Mouse (Mus musculus): Measurements from ENCODE around the gene Traf4.

The Traf4 gene

GRCm38 (mm10) chr11:78170306-78170705, 4.9 kb upstream of the Traf4 start:
- in situ Hi-C loops (cut with MboI; ENCODE audit: low pct_unique_long_range_greater_than_20kb in 1 of 2, low sequenced_read_pairs in 2 of 2, unreplicated experiment in 1 of 2) = no loop called here

GRCm38 (mm10) chr11:78168541-78169468, 3.4 kb upstream of the Traf4 start:
- in situ Hi-C loops (cut with MboI; ENCODE audit: low pct_unique_long_range_greater_than_20kb in 1 of 2, low sequenced_read_pairs in 2 of 2, unreplicated experiment in 1 of 2) = no loop called here

GRCm38 (mm10) chr11:78167257-78167959, 2.0 kb upstream of the Traf4 start:
- in situ Hi-C loops (cut with MboI; ENCODE audit: low pct_unique_long_range_greater_than_20kb in 1 of 2, low sequenced_read_pairs in 2 of 2, unreplicated experiment in 1 of 2) = no loop called here

GRCm38 (mm10) chr11:78166640-78167039, 1.3 kb upstream of the Traf4 start:
- in situ Hi-C loops (cut with MboI; ENCODE audit: low pct_unique_long_range_greater_than_20kb in 1 of 2, low sequenced_read_pairs in 2 of 2, unreplicated experiment in 1 of 2) = no loop called here

- in situ Hi-C loops (cut with MboI; ENCODE audit: low pct_unique_long_range_greater_than_20kb in 1 of 2, low sequenced_read_pairs in 2 of 2, unreplicated experiment in 1 of 2) = no loop called here
These were observed 772 bp upstream of the Traf4 start for GRCm38 (mm10) chr11:78166161-78166560.

GRCm38 (mm10) chr11:78165761-78166109, 346 bp upstream of the Traf4 start:
- in situ Hi-C loops (cut with MboI; ENCODE audit: low pct_unique_long_range_greater_than_20kb in 1 of 2, low sequenced_read_pairs in 2 of 2, unreplicated experiment in 1 of 2) = no loop called here

GRCm38 (mm10) chr11:78164604-78164923, 825 bp downstream of the Traf4 start:
- in situ Hi-C loops (cut with MboI; ENCODE audit: low pct_unique_long_range_greater_than_20kb in 1 of 2, low sequenced_read_pairs in 2 of 2, unreplicated experiment in 1 of 2) = no loop called here

- in situ Hi-C loops (cut with MboI; ENCODE audit: low pct_unique_long_range_greater_than_20kb in 1 of 2, low sequenced_read_pairs in 2 of 2, unreplicated experiment in 1 of 2) = no loop called here
These were observed 1.4 kb downstream of the Traf4 start for GRCm38 (mm10) chr11:78163681-78164603.

- in situ Hi-C loops (cut with MboI; ENCODE audit: low pct_unique_long_range_greater_than_20kb in 1 of 2, low sequenced_read_pairs in 2 of 2, unreplicated experiment in 1 of 2) = no loop called here
These were observed 2.3 kb downstream of the Traf4 start for GRCm38 (mm10) chr11:78163045-78163444.

GRCm38 (mm10) chr11:78162504-78162903, 2.9 kb downstream of the Traf4 start:
- in situ Hi-C loops (cut with MboI; ENCODE audit: low pct_unique_long_range_greater_than_20kb in 1 of 2, low sequenced_read_pairs in 2 of 2, unreplicated experiment in 1 of 2) = no loop called here

- in situ Hi-C loops (cut with MboI; ENCODE audit: low pct_unique_long_range_greater_than_20kb in 1 of 2, low sequenced_read_pairs in 2 of 2, unreplicated experiment in 1 of 2) = no loop called here
These were observed 3.4 kb downstream of the Traf4 start for GRCm38 (mm10) chr11:78161968-78162367.

GRCm38 (mm10) chr11:78161169-78161568, 4.2 kb downstream of the Traf4 start:
- in situ Hi-C loops (cut with MboI; ENCODE audit: low pct_unique_long_range_greater_than_20kb in 1 of 2, low sequenced_read_pairs in 2 of 2, unreplicated experiment in 1 of 2) = no loop called here

- in situ Hi-C loops (cut with MboI; ENCODE audit: low pct_unique_long_range_greater_than_20kb in 1 of 2, low sequenced_read_pairs in 2 of 2, unreplicated experiment in 1 of 2) = no loop called here
These were observed 4.7 kb downstream of the Traf4 start for GRCm38 (mm10) chr11:78160675-78161074.

GRCm38 (mm10) chr11:78160171-78160570, 5.2 kb downstream of the Traf4 start:
- in situ Hi-C loops (cut with MboI; ENCODE audit: low pct_unique_long_range_greater_than_20kb in 1 of 2, low sequenced_read_pairs in 2 of 2, unreplicated experiment in 1 of 2) = no loop called here

GRCm38 (mm10) chr11:78159557-78159956, 5.8 kb downstream of the Traf4 start:
- in situ Hi-C loops (cut with MboI; ENCODE audit: low pct_unique_long_range_greater_than_20kb in 1 of 2, low sequenced_read_pairs in 2 of 2, unreplicated experiment in 1 of 2) = no loop called here

GRCm38 (mm10) chr11:78159096-78159495, 6.3 kb downstream of the Traf4 start:
- in situ Hi-C loops (cut with MboI; ENCODE audit: low pct_unique_long_range_greater_than_20kb in 1 of 2, low sequenced_read_pairs in 2 of 2, unreplicated experiment in 1 of 2) = no loop called here

- in situ Hi-C loops (cut with MboI; ENCODE audit: low pct_unique_long_range_greater_than_20kb in 1 of 2, low sequenced_read_pairs in 2 of 2, unreplicated experiment in 1 of 2) = no loop called here
These were observed 9.2 kb downstream of the Traf4 start for GRCm38 (mm10) chr11:78156156-78156699.

GRCm38 (mm10) chr11:78155674-78156073, 9.7 kb downstream of the Traf4 start:
- in situ Hi-C loops (cut with MboI; ENCODE audit: low pct_unique_long_range_greater_than_20kb in 1 of 2, low sequenced_read_pairs in 2 of 2, unreplicated experiment in 1 of 2) = no loop called here

GRCm38 (mm10) chr11:78153778-78154177, 11.6 kb downstream of the Traf4 start:
- in situ Hi-C loops (cut with MboI; ENCODE audit: low pct_unique_long_range_greater_than_20kb in 1 of 2, low sequenced_read_pairs in 2 of 2, unreplicated experiment in 1 of 2) = no loop called here

Data from mouse embryonic stem cell (cell line).